Mouse (Mus musculus) right cerebral cortex, postnatal 4 days (tissue): Measurements from ENCODE around the gene Sox15.

ENCODE experiments used
- DNase-seq: peaks from one replicate; pipeline ENCODE4 v3.0.0-alpha.2; 2022

The Sox15 gene

DNA sequence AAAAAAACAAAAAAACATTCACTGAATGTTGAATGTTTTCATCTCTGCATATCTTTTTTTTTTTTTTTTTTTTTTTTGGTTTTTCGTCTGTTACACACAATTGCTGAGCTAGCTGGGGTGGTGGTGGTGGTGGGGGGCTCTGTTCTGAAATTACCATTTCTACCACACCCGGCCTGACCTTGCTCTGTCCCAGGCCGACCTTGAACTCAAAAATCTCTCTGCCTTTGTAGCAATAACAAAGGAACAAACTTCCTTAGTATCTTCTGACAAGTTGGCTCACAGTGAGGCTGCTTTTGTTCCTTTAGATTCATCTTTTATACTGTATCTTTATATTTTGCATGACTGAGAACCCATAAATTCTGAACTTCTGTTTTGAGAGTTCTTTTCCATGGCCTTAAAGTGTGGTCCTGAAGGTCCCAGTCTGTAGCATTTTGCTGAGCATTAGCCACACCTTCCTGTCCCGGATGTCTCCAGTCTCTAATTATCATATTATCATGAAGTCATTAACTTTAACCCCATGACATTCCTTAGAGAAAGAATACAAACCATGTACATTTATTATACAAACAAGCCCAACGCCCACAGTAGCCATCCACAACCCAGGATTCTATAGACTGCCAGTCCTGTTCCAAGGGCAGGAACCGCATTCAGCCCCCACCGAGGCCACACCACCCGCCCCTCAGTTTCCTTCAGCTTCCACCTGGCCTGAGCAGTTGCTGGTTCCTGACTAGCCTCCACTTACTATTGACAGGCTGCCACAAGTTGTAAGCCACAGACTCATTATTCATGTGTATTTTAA is 48.9 kb downstream of the Sox15 start:
- DNase-seq: no peak

DNA sequence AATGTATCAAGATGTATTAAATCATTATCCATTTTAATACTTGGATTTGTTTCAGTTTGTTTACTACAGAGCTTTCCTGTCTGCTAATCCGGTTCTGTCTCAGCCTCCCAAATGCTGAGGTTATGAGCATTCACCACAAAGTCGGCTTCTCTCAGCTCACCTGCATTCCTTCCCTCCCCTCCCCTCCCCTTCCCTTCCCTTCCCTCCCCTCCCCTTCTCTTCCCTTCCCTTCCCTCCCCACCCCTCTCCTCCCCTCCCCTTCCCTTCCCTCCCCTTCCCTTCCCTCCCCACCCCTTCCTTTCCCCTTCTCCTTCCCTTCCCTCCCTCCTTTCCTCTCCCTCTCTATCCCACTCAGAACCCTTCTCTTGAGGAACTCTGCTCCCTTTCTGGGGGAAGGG is 49.5 kb downstream of the Sox15 start:
- DNase-seq: no peak
